In genomic region chr2:173513977-173514376, GRCm38 (mm10) we compare ENCODE assay signal across 39 mouse cellular contexts. TPM values are rescaled to one million over a fixed set of nuclear protein-coding genes. Genes with fewer than 3 reads are reported as not detected.
"Had no signal": no experiment of that assay in that cellular context is flagged by ENCODE, and none has a peak within 500 bp of the region (broad histone marks: within the 10 kb centered on the region; RNA-seq: fewer than 3 reads in every experiment).

No protein-coding gene starts in this region.

- H3K27me3 ChIP-seq: heart, embryonic 12.5 days; hindbrain, embryonic 13.5 days; kidney, embryonic 15.5 days; limb, embryonic 12.5 days; liver, embryonic 13.5 days had no signal

- H3K9me3 ChIP-seq: limb, embryonic 10.5 days had no signal

- H3K36me3 ChIP-seq: heart, embryonic 10.5 days; heart, embryonic 12.5 days; hindbrain, embryonic 13.5 days; kidney, embryonic 15.5 days; limb, embryonic 10.5 days; limb, embryonic 12.5 days; liver, embryonic 13.5 days had no signal

- H3K9ac ChIP-seq: heart, embryonic 12.5 days; hindbrain, embryonic 13.5 days; kidney, embryonic 15.5 days; limb, embryonic 12.5 days; liver, embryonic 13.5 days had no signal

- H3K4me2 ChIP-seq: heart, embryonic 12.5 days; hindbrain, embryonic 13.5 days; kidney, embryonic 15.5 days; limb, embryonic 12.5 days; liver, embryonic 11.5 days; liver, embryonic 13.5 days had no signal

- DNase-seq: gastrocnemius, postnatal 14 days; heart, adult 18-20 months; heart, postnatal 10 days; heart, postnatal 36 days; kidney, adult 11 months; kidney, adult 2 months; kidney, adult 9 months; kidney, postnatal 14 days; kidney, postnatal 36 days; layer of hippocampus, adult 9-11 months; layer of hippocampus, postnatal 36 days; liver; liver, embryonic 13.5 days had no signal

- ATAC-seq: hindbrain, embryonic 16.5 days; inflammation-experienced regulatory T-cells, adult 6 months had no signal

- H3K4me1 ChIP-seq: limb, embryonic 10.5 days; limb, embryonic 12.5 days; liver, embryonic 13.5 days had no signal

- H3K4me3 ChIP-seq: heart, embryonic 10.5 days; heart, embryonic 12.5 days; hindbrain, embryonic 13.5 days; kidney, embryonic 15.5 days; left cerebral cortex, adult 2 months; limb, embryonic 10.5 days; limb, embryonic 12.5 days; liver, embryonic 13.5 days had no signal

- H3K27ac ChIP-seq: heart, embryonic 10.5 days; hindbrain, embryonic 13.5 days; kidney, embryonic 15.5 days; kidney, postnatal 0 days; left cerebral cortex, adult 2 months; limb, embryonic 10.5 days; limb, embryonic 12.5 days; liver, embryonic 13.5 days had no signal

RNA-seq across cellular contexts. Expression of gene 1700021F07Rik, which starts 8.4 kb away (rescaled TPM):
- total RNA-seq: gastrocnemius, adult 18-20 months; gastrocnemius, adult 8-10 months; gastrocnemius, postnatal 14 days; gastrocnemius, postnatal 36 days; heart, adult 18-20 months; heart, adult 8-10 months; heart, postnatal 10 days; heart, postnatal 36 days; hematopoietic stem cell, adult 5-6 weeks; layer of hippocampus, adult 18-20 months; layer of hippocampus, adult 8-10 months; layer of hippocampus, postnatal 14 days; layer of hippocampus, postnatal 36 days; left cerebral cortex, adult 2 months; left cerebral cortex, postnatal 14 days; left cerebral cortex, postnatal 36 days had no signal
- polyA plus RNA-seq: heart, embryonic 10.5 days; heart, embryonic 12.5 days; heart, embryonic 14.5 days; heart, embryonic 16.5 days; hindbrain, embryonic 11.5 days; hindbrain, embryonic 13.5 days; hindbrain, embryonic 16.5 days; inflammation-experienced regulatory T-cells, adult 6 months; kidney, adult 2 months; kidney, embryonic 15.5 days; kidney, postnatal 0 days; large intestine, adult 2 months; limb, embryonic 10.5 days; limb, embryonic 12.5 days; limb, embryonic 14.5 days; liver, embryonic 11.5 days; liver, embryonic 13.5 days had no signal
